Mouse (Mus musculus): Measurements from ENCODE around the gene Vps13c.

DNA sequence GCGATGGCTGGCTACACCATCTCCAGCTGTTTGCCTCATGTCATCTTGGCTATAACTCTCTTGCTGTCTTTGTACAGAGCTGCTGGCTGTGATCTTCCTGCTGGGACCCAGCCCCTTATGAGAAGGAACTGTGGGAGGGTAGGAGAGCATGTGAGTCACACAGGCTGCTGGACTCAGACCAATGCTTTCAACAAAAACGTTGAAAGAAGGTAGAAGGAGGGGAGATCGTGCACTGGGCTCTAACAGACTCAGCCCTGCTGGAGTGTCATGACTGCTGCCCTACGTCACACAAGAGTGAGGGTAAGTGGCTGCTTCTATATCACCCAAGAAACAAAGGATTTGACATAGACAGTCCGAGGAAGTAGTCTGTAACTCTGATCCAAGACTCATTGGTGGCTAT lies 193.6 kb downstream of the Vps13c start:
- no peak for TF ChIP-seq CTCF (IDR thresholded peaks at IDR 0.05; ENCODE audit: low read depth, low read length)
- no peak for TF ChIP-seq EP300 (IDR thresholded peaks at IDR 0.05; ENCODE audit: insufficient read depth, low read depth, low read length)
- no peak for TF ChIP-seq POLR2A (IDR thresholded peaks at IDR 0.05; ENCODE audit: insufficient read depth, low read length)
